Mouse (Mus musculus): ENCODE results near the gene Slc43a1. TPM values are rescaled to one million over a fixed set of nuclear protein-coding genes. Genes with fewer than 3 reads are reported as not detected.

The Slc43a1 gene
- polyA plus RNA-seq, 1 experiment from 2014 or later, result 28.0 TPM

DNA sequence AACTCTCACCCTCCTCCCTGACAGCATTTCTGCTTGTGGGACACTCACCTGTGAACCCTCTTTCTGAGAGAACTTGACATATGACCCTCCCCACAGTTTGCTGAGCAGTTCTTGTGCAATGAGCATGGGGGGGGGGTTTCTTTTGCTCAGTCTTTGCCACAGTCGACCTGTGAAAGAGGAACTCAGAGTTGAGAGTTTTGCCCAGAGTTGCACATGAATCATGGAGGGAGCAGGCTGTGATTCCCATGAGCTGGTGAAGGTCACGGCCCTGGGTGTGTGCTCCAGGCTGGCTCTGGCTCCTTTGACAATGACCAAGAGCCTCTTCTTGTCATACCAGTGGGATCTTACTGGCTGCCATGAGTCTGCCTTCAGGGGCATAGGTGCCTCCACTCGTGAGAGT lies 23.6 kb downstream of the Slc43a1 start:
- Histone ChIP-seq H3K4me2 (ENCODE audit: low read depth, low read length) (no peak overlapping the region), H3K27me3 (ENCODE audit: control insufficient read depth, insufficient read depth, low read length) (peaks cover 14% of the 10 kb centered on the region), H3K4me3 (ENCODE audit: low read depth, low read length) (no peak overlapping the region), H3K9ac (replicated peaks; ENCODE audit: low read length) (no peak overlapping the region), H3K4me1 (ENCODE audit: control insufficient read depth, insufficient read depth, low read length) (peaks cover 4% of the 10 kb centered on the region), H3K9me3 (replicated peaks; ENCODE audit: control insufficient read depth, low read length) (no peaks in the 10 kb centered on the region), H3K36me3 (replicated peaks; ENCODE audit: control insufficient read depth, insufficient read depth, low read depth, low read length) (peaks cover 4% of the 10 kb centered on the region; the same call in 1 of the 2 replicates), H3K27ac (replicated peaks; ENCODE audit: low read depth, low read length) (no peak overlapping the region)
- 77% methylated on average over 3 of the region's 3 CpGs for WGBS
- DNase-seq (ENCODE audit: low spot score), result no peak
- ATAC-seq (replicated peaks; ENCODE audit: insufficient number of reproducible peaks, low FRiP score, low TSS enrichment, low read depth), result no peak

DNA sequence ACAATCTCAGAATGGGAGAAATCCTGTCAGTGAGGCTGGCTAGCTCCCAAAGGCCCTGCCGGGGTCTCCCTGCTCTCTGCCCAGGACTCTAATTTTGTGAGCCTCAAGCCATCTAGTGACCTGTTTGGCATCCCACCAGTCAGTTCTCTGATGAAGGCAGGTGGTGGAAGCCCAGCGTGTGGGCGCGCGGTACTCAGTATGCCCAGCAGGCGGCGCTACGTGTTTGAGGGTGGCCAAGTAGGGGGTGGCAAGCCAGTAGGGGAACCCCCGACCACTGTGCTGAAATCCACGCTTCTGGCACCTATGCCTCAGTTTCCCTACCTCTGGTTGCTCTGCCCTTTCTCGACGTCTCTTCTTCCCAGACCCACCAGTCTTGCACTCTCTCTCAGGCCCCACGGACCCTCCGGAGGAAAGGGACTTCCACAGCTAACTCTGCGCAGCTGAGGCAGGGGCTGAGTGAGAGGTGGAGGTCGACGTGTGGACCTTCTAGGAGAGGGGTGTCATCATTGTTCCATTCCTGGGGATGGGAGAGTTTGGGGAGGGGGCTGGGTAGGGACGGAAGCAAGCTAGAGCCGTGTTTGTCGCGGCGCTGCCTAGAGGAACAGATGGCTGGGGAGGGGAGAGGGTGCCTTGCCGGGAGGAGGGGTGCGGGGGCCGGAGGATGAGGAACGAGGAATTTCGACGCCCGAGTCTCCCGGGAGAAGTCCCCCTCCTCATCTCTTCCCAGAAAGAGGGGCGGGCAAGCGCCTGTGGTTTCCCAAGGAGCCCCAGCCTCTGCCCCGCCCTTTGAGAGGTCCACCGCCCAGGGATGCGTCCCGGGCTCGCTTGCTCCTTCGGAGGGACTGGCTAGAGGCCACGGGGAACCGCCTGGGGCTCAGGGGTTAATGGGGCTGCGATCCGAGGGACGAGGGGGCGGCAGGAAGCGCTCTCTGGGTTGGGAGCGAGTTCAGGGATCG lies 27.2 kb downstream of the Slc43a1 start:
- WGBS, result under 1% methylated on average over 47 of the region's 47 CpGs
- Histone ChIP-seq H3K4me3 (ENCODE audit: low read depth, low read length) (peak overlapping the region; percentile 26), H3K27me3 (ENCODE audit: control insufficient read depth, insufficient read depth, low read length) (peaks cover 33% of the 10 kb centered on the region), H3K27ac (replicated peaks; ENCODE audit: low read depth, low read length) (no peak overlapping the region), H3K36me3 (replicated peaks; ENCODE audit: control insufficient read depth, insufficient read depth, low read depth, low read length) (peaks cover 2% of the 10 kb centered on the region; the same call in 1 of the 2 replicates), H3K4me2 (ENCODE audit: low read depth, low read length) (peak overlapping the region; percentile 53), H3K9ac (replicated peaks; ENCODE audit: low read length) (peak overlapping the region; percentile 51), H3K9me3 (replicated peaks; ENCODE audit: control insufficient read depth, low read length) (no peaks in the 10 kb centered on the region; the same call in 1 of the 2 replicates), H3K4me1 (ENCODE audit: control insufficient read depth, insufficient read depth, low read length) (peaks cover 4% of the 10 kb centered on the region)
- DNase-seq (ENCODE audit: low spot score), result peak; percentile 69
- peak; percentile 66 for ATAC-seq (replicated peaks; ENCODE audit: insufficient number of reproducible peaks, low FRiP score, low TSS enrichment, low read depth)

DNA sequence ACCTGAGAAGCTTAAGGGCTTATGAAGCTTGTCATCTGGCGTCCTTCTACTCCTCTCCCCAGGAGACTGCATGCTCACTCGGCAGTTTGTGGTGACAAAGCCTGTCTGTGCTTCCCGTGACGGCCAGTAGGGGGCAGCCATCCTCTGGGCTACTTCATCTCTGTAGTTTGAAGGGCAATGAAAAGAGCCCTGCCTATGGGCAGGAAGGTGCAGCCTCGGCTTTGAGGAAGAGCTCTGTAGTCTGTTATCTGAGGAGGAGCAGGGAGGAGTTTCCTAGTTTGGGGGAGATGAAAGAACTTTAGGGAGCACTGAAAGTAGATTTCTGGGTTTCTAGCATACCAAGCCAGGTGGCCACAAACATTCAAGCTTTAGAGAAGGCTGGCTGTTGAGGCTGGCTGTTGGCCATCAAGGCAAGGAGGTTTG lies 29.9 kb downstream of the Slc43a1 start:
- Histone ChIP-seq H3K27ac (replicated peaks; ENCODE audit: low read depth, low read length) (no peak overlapping the region), H3K36me3 (replicated peaks; ENCODE audit: control insufficient read depth, insufficient read depth, low read depth, low read length) (no peaks in the 10 kb centered on the region), H3K4me1 (ENCODE audit: control insufficient read depth, insufficient read depth, low read length) (peaks cover 7% of the 10 kb centered on the region), H3K9ac (replicated peaks; ENCODE audit: low read length) (no peak overlapping the region), H3K27me3 (ENCODE audit: control insufficient read depth, insufficient read depth, low read length) (peaks cover 58% of the 10 kb centered on the region), H3K4me3 (ENCODE audit: low read depth, low read length) (no peak overlapping the region), H3K9me3 (replicated peaks; ENCODE audit: control insufficient read depth, low read length) (no peaks in the 10 kb centered on the region; the same call in 1 of the 2 replicates), H3K4me2 (ENCODE audit: low read depth, low read length) (no peak overlapping the region)
- 6% methylated on average over 5 of the region's 5 CpGs for WGBS
- DNase-seq (ENCODE audit: low spot score), result peak; percentile 76
- no peak for ATAC-seq (replicated peaks; ENCODE audit: insufficient number of reproducible peaks, low FRiP score, low TSS enrichment, low read depth)

DNA sequence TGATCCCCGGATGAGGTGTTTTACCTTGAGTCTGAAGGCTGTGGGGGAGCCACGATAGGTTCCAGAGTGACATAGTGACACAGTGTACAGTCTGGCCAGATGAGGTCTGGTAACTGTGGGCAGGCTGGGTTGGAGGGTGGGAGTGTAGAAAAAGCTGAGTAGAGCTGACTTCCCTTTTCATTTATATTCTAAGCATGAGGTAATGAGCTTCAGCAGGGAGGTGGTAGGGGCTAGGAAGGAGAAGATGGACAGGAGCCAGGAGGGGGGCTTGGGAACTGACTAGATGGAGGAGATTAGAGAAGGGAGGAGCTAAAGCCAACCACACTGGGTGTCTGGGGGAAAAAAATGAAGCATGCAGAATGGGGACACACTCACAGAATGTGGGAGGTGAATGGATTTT lies 30.3 kb downstream of the Slc43a1 start:
- Histone ChIP-seq H3K9ac (replicated peaks; ENCODE audit: low read length) (no peak overlapping the region), H3K4me1 (ENCODE audit: control insufficient read depth, insufficient read depth, low read length) (peaks cover 7% of the 10 kb centered on the region), H3K4me2 (ENCODE audit: low read depth, low read length) (no peak overlapping the region), H3K4me3 (ENCODE audit: low read depth, low read length) (no peak overlapping the region), H3K27ac (replicated peaks; ENCODE audit: low read depth, low read length) (no peak overlapping the region), H3K36me3 (replicated peaks; ENCODE audit: control insufficient read depth, insufficient read depth, low read depth, low read length) (no peaks in the 10 kb centered on the region), H3K9me3 (replicated peaks; ENCODE audit: control insufficient read depth, low read length) (no peaks in the 10 kb centered on the region; the same call in 1 of the 2 replicates), H3K27me3 (ENCODE audit: control insufficient read depth, insufficient read depth, low read length) (peaks cover 62% of the 10 kb centered on the region)
- WGBS, result 73% methylated on average over 2 of the region's 2 CpGs
- DNase-seq (ENCODE audit: low spot score) (no peak), ATAC-seq (replicated peaks; ENCODE audit: insufficient number of reproducible peaks, low FRiP score, low TSS enrichment, low read depth) (no peak)

DNA sequence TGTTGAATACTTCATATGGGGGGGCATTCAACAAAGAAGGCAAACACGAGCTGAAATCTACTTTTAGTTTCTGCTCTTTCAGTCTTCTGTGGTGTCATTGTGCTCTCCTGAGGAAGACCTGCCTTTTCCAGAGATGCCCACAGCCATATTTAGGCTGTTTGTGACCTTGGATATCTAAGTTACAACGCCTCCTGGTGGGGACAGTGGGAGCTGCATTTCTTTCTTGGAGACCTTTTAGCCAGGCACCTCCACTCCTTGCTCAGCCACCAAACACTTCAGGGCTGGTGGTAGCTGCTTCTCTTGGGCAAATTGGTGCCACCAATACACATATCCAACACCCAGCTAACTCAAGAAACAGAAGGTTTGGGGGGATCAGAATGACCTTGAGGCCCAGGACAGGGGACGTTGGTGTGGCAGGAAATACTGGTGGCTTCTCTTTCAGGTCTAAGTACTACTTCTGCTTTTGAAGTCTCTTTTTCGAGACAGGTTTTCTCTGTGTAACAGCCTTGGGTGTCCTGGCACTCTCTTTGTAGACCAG lies 32.0 kb downstream of the Slc43a1 start:
- ATAC-seq (replicated peaks; ENCODE audit: insufficient number of reproducible peaks, low FRiP score, low TSS enrichment, low read depth), result no peak
- no peak overlapping the region for H3K9ac ChIP-seq (replicated peaks; ENCODE audit: low read length)
- peaks cover 73% of the 10 kb centered on the region for H3K27me3 ChIP-seq (ENCODE audit: control insufficient read depth, insufficient read depth, low read length)
- no peaks in the 10 kb centered on the region for H3K36me3 ChIP-seq (replicated peaks; ENCODE audit: control insufficient read depth, insufficient read depth, low read depth, low read length)
- no peak overlapping the region for H3K27ac ChIP-seq (replicated peaks; ENCODE audit: low read depth, low read length)
- H3K4me2 ChIP-seq (ENCODE audit: low read depth, low read length), result no peak overlapping the region
- WGBS, result 62% methylated on average over 4 of the region's 4 CpGs
- H3K4me3 ChIP-seq (ENCODE audit: low read depth, low read length), result no peak overlapping the region
- DNase-seq (ENCODE audit: low spot score), result no peak
- no peaks in the 10 kb centered on the region; the same call in 1 of the 2 replicates for H3K9me3 ChIP-seq (replicated peaks; ENCODE audit: control insufficient read depth, low read length)
- peaks cover 7% of the 10 kb centered on the region for H3K4me1 ChIP-seq (ENCODE audit: control insufficient read depth, insufficient read depth, low read length)

DNA sequence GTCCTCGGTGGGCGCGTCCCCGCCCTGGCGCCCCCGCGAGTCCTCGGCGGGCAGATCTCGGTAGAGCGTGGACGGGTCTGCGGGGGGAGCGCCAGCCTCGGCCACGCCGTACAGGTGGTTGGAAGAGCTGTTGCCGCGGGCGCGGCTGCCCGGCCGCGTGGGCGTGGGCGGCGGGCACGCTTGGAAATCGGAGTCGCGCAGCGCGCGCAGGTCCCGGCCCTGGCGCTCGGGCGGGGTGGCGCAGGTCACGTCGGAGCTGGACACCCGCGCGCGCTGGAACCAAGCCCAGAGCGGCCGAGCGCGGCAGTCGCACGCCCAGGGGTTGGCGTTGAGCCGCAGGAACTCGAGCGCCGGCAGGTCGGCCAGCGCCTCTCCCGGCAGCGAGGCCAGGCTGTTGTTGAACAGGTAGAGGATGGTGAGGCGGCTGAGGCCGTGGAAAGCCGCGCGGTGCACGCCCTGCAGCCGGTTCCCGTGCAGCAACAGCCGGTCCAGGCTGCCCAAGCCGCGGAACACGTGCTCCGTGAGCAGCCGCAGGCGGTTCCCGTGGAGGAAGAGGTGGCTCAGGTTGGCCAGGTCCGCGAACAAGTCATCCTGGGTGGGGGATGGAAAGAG lies 33.6 kb downstream of the Slc43a1 start:
- WGBS, result 1% methylated on average over 74 of the region's 78 CpGs
- H3K4me3 ChIP-seq (ENCODE audit: low read depth, low read length), result peak overlapping the region; percentile 46
- DNase-seq (ENCODE audit: low spot score), result peak; percentile 38
- ATAC-seq (replicated peaks; ENCODE audit: insufficient number of reproducible peaks, low FRiP score, low TSS enrichment, low read depth), result peak; percentile 20; the same call in 1 of the 2 replicates
- H3K36me3 ChIP-seq (replicated peaks; ENCODE audit: control insufficient read depth, insufficient read depth, low read depth, low read length), result no peaks in the 10 kb centered on the region
- H3K27ac ChIP-seq (replicated peaks; ENCODE audit: low read depth, low read length), result no peak overlapping the region
- H3K4me2 ChIP-seq (ENCODE audit: low read depth, low read length), result peak overlapping the region; percentile 88
- H3K4me1 ChIP-seq (ENCODE audit: control insufficient read depth, insufficient read depth, low read length), result peaks cover 4% of the 10 kb centered on the region; the same call in 1 of the 2 replicates
- peak overlapping the region; percentile 39 for H3K9ac ChIP-seq (replicated peaks; ENCODE audit: low read length)
- H3K27me3 ChIP-seq (ENCODE audit: control insufficient read depth, insufficient read depth, low read length), result peaks cover 59% of the 10 kb centered on the region
- no peaks in the 10 kb centered on the region; the same call in 1 of the 2 replicates for H3K9me3 ChIP-seq (replicated peaks; ENCODE audit: control insufficient read depth, low read length)

DNA sequence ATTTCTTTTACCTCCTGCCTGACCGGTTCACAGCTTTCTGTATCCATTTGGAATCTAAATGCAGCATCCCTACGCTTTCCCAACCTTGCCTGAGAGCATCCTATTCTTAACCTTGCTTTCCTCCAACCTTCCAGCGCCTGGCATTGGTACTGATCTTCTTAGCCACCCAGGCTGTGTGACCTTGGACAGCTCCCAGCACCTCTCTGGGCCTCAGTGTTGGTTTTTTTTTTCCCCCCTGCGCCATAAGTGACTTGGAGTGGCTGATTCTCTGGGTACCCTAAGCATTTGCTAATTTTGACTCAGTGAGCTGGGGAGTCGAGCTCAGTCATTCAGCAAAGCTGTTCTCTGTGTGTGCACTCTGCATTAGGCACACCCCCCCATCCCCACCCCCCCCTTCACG lies 37.2 kb downstream of the Slc43a1 start:
- H3K27me3 ChIP-seq (ENCODE audit: control insufficient read depth, insufficient read depth, low read length), result peaks cover 40% of the 10 kb centered on the region
- DNase-seq (ENCODE audit: low spot score), result no peak
- WGBS, result 51% methylated on average over 6 of the region's 6 CpGs

More for the DNA sequence above, 37.2 kb downstream of the Slc43a1 start:
- H3K27ac ChIP-seq (replicated peaks; ENCODE audit: low read depth, low read length), result no peak overlapping the region
- ATAC-seq (replicated peaks; ENCODE audit: insufficient number of reproducible peaks, low FRiP score, low TSS enrichment, low read depth), result no peak
- peaks cover 4% of the 10 kb centered on the region; the same call in 1 of the 2 replicates for H3K4me1 ChIP-seq (ENCODE audit: control insufficient read depth, insufficient read depth, low read length)
- no peak overlapping the region for H3K9ac ChIP-seq (replicated peaks; ENCODE audit: low read length)
- H3K36me3 ChIP-seq (replicated peaks; ENCODE audit: control insufficient read depth, insufficient read depth, low read depth, low read length), result no peaks in the 10 kb centered on the region
- H3K4me2 ChIP-seq (ENCODE audit: low read depth, low read length), result no peak overlapping the region
- no peaks in the 10 kb centered on the region; the same call in 1 of the 2 replicates for H3K9me3 ChIP-seq (replicated peaks; ENCODE audit: control insufficient read depth, low read length)
- H3K4me3 ChIP-seq (ENCODE audit: low read depth, low read length), result no peak overlapping the region

All from embryonic facial prominence, embryonic 11.5 days (tissue).